Mouse (Mus musculus) forebrain, embryonic 10.5 days (tissue): Measurements from ENCODE around the gene Pth2r. TPM values are rescaled to one million over a fixed set of nuclear protein-coding genes. Genes with fewer than 3 reads are reported as not detected.

Experiments
- DNase-seq: peaks from one replicate; pipeline ENCODE4 v3.0.0-alpha.2; 2017; ENCODE audit warnings: low spot score; ENCODE audit errors: extremely low spot score
- H3K27ac ChIP-seq: fragments of 300-500 bp; sonication (generic); 2 replicates; pipeline ENCODE4 v1.5.1; 2016; ENCODE audit warnings: mild to moderate bottlenecking
- H3K27me3 ChIP-seq: fragments of 300-500 bp; sonication (generic); 2 replicates; pipeline ENCODE4 v1.6.1; 2016; ENCODE audit warnings: mild to moderate bottlenecking; ENCODE audit not compliant: poor library complexity, severe bottlenecking
- H3K36me3 ChIP-seq: fragments of 300-500 bp; sonication (generic); replicated peaks from 2 replicates; pipeline ENCODE4 v1.6.1; 2016; ENCODE audit warnings: mild to moderate bottlenecking, moderate library complexity
- H3K4me1 ChIP-seq: fragments of 300-500 bp; sonication (generic); 2 replicates; pipeline ENCODE4 v1.6.1; 2016
- H3K4me3 ChIP-seq: fragments of 300-500 bp; sonication (generic); 2 replicates; pipeline ENCODE4 v1.5.1; 2016; ENCODE audit warnings: mild to moderate bottlenecking, moderate library complexity
- H3K9me3 ChIP-seq: fragments of 300-500 bp; sonication (generic); 2 replicates; pipeline ENCODE4 v1.6.1; 2016; ENCODE audit warnings: mild to moderate bottlenecking, moderate library complexity
- WGBS: fragments of 180-500 bp; shearing (Covaris S2); methylation state at CpG from one replicate; pipeline ENCODE4 v1.1.7; 2016; 5-methylcytosine and 5-hydroxymethylcytosine counted together
- polyA plus RNA-seq: library from polyadenylated mRNA; unstranded; fragments of >200 nt; fragmentation: Nextera tagmentation; extraction: Ambion mirVana; gene quantifications from 2 replicates; pipeline ENCODE4 v1.2.1, GENCODE M21; 2016

Pth2r gene
- polyA plus RNA-seq: 0.38 and 0.54 TPM in 2 replicates

GRCm38 (mm10) chr1:65281756-65282155 lies at the start of gene Pth2r:
Pth2r (plus strand) TSS chr1:65282056.
- 79% methylated on average over 6 of the region's 6 CpGs for WGBS
- Histone ChIP-seq H3K27me3 (no peaks in the 10 kb centered on the region), H3K27ac (no peak within 1 kb of the TSS)

GRCm38 (mm10) chr1:65237712-65238111 lies 44.1 kb upstream of the Pth2r start:
- 95% methylated on average over 3 of the region's 3 CpGs for WGBS
- Histone ChIP-seq H3K36me3 (peaks cover 48% of the 10 kb centered on the region), H3K4me1 (no peaks in the 10 kb centered on the region), H3K27ac (no peak overlapping the region), H3K27me3 (no peaks in the 10 kb centered on the region), H3K4me3 (no peak overlapping the region), H3K9me3 (no peaks in the 10 kb centered on the region)
- DNase-seq: no peak

More at GRCm38 (mm10) chr1:65281756-65282155, at the start of gene Pth2r:
- DNase-seq: no peak
- H3K36me3 ChIP-seq: peaks cover 16% of the 10 kb centered on the region
- H3K9me3 ChIP-seq: no peaks in the 10 kb centered on the region
- H3K4me1 ChIP-seq: 0 out of 2 replicates have a peak, but pooled peaks cover 4% of the 10 kb centered on the region
- H3K4me3 ChIP-seq: no peak within 1 kb of the TSS

GRCm38 (mm10) chr1:65245637-65246036 lies 36.2 kb upstream of the Pth2r start:
- Histone ChIP-seq H3K4me1 (no peaks in the 10 kb centered on the region), H3K36me3 (peaks cover 43% of the 10 kb centered on the region), H3K9me3 (no peaks in the 10 kb centered on the region), H3K27me3 (no peaks in the 10 kb centered on the region), H3K27ac (no peak overlapping the region), H3K4me3 (no peak overlapping the region)
- WGBS: 86% methylated on average over 1 of the region's 1 CpGs
- no peak for DNase-seq

GRCm38 (mm10) chr1:65280461-65280860 lies 1.4 kb upstream of the Pth2r start:
- H3K4me3 ChIP-seq: no peak overlapping the region
- WGBS: 84% methylated on average over 3 of the region's 3 CpGs
- H3K4me1 ChIP-seq: 0 out of 2 replicates have a peak, but pooled peaks cover 4% of the 10 kb centered on the region
- H3K36me3 ChIP-seq: peaks cover 18% of the 10 kb centered on the region
- no peaks in the 10 kb centered on the region for H3K27me3 ChIP-seq
- no peak for DNase-seq
- H3K9me3 ChIP-seq: no peaks in the 10 kb centered on the region
- no peak overlapping the region for H3K27ac ChIP-seq

- Histone ChIP-seq H3K36me3 (peaks cover 7% of the 10 kb centered on the region), H3K4me1 (0 out of 2 replicates have a peak, but pooled peaks cover 4% of the 10 kb centered on the region), H3K27ac (no peak overlapping the region), H3K4me3 (no peak overlapping the region), H3K9me3 (no peaks in the 10 kb centered on the region), H3K27me3 (no peaks in the 10 kb centered on the region)
- WGBS: 17% methylated on average over 6 of the region's 6 CpGs
- peak; percentile 21 for DNase-seq
Measured at GRCm38 (mm10) chr1:65282766-65283165, 910 bp downstream of the Pth2r start.

- H3K36me3 ChIP-seq: no peaks in the 10 kb centered on the region
- H3K9me3 ChIP-seq: no peaks in the 10 kb centered on the region
- WGBS: 81% methylated on average over 3 of the region's 3 CpGs
- peaks cover 15% of the 10 kb centered on the region for H3K4me1 ChIP-seq
- DNase-seq: no peak
- no peak overlapping the region for H3K4me3 ChIP-seq
- H3K27me3 ChIP-seq: peaks cover 35% of the 10 kb centered on the region
- no peak overlapping the region for H3K27ac ChIP-seq
Measured at GRCm38 (mm10) chr1:65308476-65308875, 26.6 kb downstream of the Pth2r start.

GRCm38 (mm10) chr1:65311214-65311933 lies 29.5 kb downstream of the Pth2r start:
- peaks cover 35% of the 10 kb centered on the region for H3K27me3 ChIP-seq
- H3K9me3 ChIP-seq: no peaks in the 10 kb centered on the region
- peak; percentile 39 for DNase-seq
- H3K36me3 ChIP-seq: no peaks in the 10 kb centered on the region
- 1% methylated on average over 29 of the region's 29 CpGs for WGBS
- H3K27ac ChIP-seq: no peak overlapping the region
- H3K4me1 ChIP-seq: peaks cover 15% of the 10 kb centered on the region
- peak overlapping the region; percentile 60 for H3K4me3 ChIP-seq

GRCm38 (mm10) chr1:65312118-65312517 lies 30.3 kb downstream of the Pth2r start:
- H3K4me3 ChIP-seq: peak overlapping the region; percentile 60
- H3K27ac ChIP-seq: no peak overlapping the region
- H3K9me3 ChIP-seq: no peaks in the 10 kb centered on the region
- 17% methylated on average over 7 of the region's 7 CpGs for WGBS
- H3K27me3 ChIP-seq: peaks cover 35% of the 10 kb centered on the region
- peaks cover 12% of the 10 kb centered on the region for H3K4me1 ChIP-seq
- no peaks in the 10 kb centered on the region for H3K36me3 ChIP-seq
- DNase-seq: no peak

- peaks cover 12% of the 10 kb centered on the region for H3K4me1 ChIP-seq
- no peak for DNase-seq
- no peaks in the 10 kb centered on the region for H3K36me3 ChIP-seq
- H3K27ac ChIP-seq: no peak overlapping the region
- H3K27me3 ChIP-seq: peaks cover 31% of the 10 kb centered on the region
- no peak overlapping the region for H3K4me3 ChIP-seq
- 66% methylated on average over 2 of the region's 2 CpGs for WGBS
- no peaks in the 10 kb centered on the region for H3K9me3 ChIP-seq
Measured at GRCm38 (mm10) chr1:65312896-65313295, 31.0 kb downstream of the Pth2r start.

- H3K9me3 ChIP-seq: no peaks in the 10 kb centered on the region
- WGBS: 69% methylated on average over 13 of the region's 13 CpGs
- DNase-seq: no peak
- peaks cover 12% of the 10 kb centered on the region for H3K4me1 ChIP-seq
- no peaks in the 10 kb centered on the region for H3K36me3 ChIP-seq
- no peak overlapping the region for H3K27ac ChIP-seq
- H3K4me3 ChIP-seq: no peak overlapping the region
- peaks cover 23% of the 10 kb centered on the region for H3K27me3 ChIP-seq
Measured at GRCm38 (mm10) chr1:65314054-65315021, 32.5 kb downstream of the Pth2r start.

GRCm38 (mm10) chr1:65315022-65315407 lies 33.2 kb downstream of the Pth2r start:
- Histone ChIP-seq H3K27ac (no peak overlapping the region), H3K4me1 (peaks cover 12% of the 10 kb centered on the region), H3K36me3 (no peaks in the 10 kb centered on the region), H3K27me3 (peaks cover 20% of the 10 kb centered on the region), H3K9me3 (no peaks in the 10 kb centered on the region), H3K4me3 (no peak overlapping the region)
- DNase-seq: no peak
- 93% methylated on average over 8 of the region's 8 CpGs for WGBS

- H3K27ac ChIP-seq: no peak overlapping the region
- H3K36me3 ChIP-seq: no peaks in the 10 kb centered on the region
- H3K9me3 ChIP-seq: no peaks in the 10 kb centered on the region
- 90% methylated on average over 5 of the region's 5 CpGs for whole genome bisulfite sequencing
- no peaks in the 10 kb centered on the region for H3K4me1 ChIP-seq
- no peak for DNase-seq
- H3K27me3 ChIP-seq: no peaks in the 10 kb centered on the region
- no peak overlapping the region for H3K4me3 ChIP-seq
Measured at GRCm38 (mm10) chr1:65334026-65334425, 52.2 kb downstream of the Pth2r start.

- no peak for DNase-seq
- no peaks in the 10 kb centered on the region for H3K4me1 ChIP-seq
- no peaks in the 10 kb centered on the region for H3K9me3 ChIP-seq
- no peak overlapping the region for H3K27ac ChIP-seq
- 88% methylated on average over 2 of the region's 2 CpGs for WGBS
- no peak overlapping the region for H3K4me3 ChIP-seq
- no peaks in the 10 kb centered on the region for H3K27me3 ChIP-seq
- H3K36me3 ChIP-seq: no peaks in the 10 kb centered on the region
Measured at GRCm38 (mm10) chr1:65337768-65338167, 55.9 kb downstream of the Pth2r start.
